Mouse (Mus musculus) megakaryocyte-erythroid progenitor cell, adult 5-6 weeks (primary cell): ENCODE data around the gene Clpsl2. TPM values are rescaled to one million over a fixed set of nuclear protein-coding genes. Genes with fewer than 3 reads are reported as not detected.
A peak's percentile ranks its signal among the peaks of the same experiment; 100 is the strongest.

Source experiments
- ATAC-seq: replicated peaks from 2 replicates; pipeline ENCODE4 v1.8.0; 2016; ENCODE audit warnings: mild to moderate bottlenecking, inconsistent platforms; ENCODE audit not compliant: severe bottlenecking, poor library complexity, low FRiP score, low TSS enrichment
- total RNA-seq, 2 experiments: library from RNA; stranded (forward) in 1 of 2; stranded (reverse) in 1 of 2; fragments of 200-1000, 215-1000 nt in 1 of 2; fragments of >200 nt in 1 of 2; fragmentation: Nextera tagmentation in 1 of 2; gene quantifications; 2 replicates each; pipeline ENCODE4 v1.2.3; 2014 to 2017

Gene Clpsl2
- total RNA-seq (2014; fragmentation: Nextera tagmentation) (not detected in 2 replicates), total RNA-seq (2017) (not detected in 2 replicates)

DNA sequence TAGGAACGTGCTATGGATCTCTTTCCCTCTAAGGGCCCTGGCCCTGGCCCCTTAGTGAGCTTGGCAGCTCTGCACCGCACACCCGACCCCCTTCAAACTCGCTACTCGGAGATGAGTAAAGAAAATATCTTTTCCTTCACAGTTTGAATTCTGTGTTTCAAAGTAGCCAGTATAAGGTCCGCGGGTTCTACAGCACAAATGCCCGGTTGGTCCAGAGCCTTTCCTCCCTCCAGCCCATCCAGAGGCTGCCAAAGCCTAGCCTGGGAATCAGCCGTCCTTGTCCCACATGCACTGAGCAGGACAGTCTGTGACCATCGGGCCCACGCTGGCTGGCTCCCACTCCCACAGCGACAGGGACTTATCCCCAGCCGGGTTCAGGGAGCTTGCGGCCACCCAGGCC, at the start of gene Clpsl2:
Gene Clpsl2 (plus strand): TSS at position 301 of the 400 bp plus-strand sequence.
- ATAC-seq, result no peak

DNA sequence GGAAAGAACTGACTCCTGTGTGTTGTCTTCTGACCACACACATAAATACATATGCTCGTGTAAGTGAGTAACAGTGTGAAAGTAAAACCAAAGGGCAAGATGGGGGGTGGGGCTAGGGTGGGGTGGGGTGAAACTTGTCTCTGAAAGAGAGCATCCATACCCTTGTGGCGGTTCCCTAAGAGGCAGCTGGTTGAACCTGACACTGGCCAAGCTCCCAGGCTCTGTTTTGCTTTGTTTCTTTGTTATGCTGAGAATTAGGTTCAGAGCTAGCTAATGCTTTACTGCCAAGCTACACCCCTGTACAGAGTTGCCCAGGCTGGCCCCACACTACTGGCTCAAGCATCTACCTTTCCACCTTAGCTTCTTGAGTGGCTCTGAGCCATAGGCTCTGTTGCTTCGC, 48.7 kb upstream of the Clpsl2 start:
- no peak for ATAC-seq

DNA sequence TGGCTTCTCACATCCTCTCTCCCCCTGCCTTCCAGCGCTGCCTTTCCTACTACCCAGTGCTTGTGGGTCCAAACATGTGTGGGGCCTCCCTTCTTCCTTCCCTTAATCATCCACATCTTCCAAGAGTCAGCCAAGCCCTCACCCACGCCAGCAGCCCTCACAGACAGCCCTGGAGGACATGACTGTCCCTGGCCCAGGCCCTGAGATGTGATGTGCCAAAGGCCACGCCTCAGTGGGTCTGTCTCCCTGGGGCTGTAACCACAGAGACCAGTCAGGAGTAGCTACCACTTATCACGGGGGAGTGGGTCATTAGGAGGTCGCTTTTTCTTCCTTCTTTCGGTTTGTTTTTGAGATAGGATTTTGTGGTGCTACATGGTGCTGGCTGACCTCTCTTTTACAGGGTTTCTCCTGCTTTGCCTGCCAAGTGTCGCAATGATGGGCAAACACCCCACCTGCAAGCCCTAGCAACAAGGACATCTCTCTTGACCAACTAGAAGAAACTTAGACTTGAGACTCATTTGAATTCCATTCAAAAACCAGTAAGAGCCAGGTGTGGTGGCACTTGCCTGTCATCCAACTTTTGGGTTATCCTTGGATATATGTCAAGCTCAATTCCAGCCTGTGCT, 46.9 kb upstream of the Clpsl2 start:
- ATAC-seq, result no peak

DNA sequence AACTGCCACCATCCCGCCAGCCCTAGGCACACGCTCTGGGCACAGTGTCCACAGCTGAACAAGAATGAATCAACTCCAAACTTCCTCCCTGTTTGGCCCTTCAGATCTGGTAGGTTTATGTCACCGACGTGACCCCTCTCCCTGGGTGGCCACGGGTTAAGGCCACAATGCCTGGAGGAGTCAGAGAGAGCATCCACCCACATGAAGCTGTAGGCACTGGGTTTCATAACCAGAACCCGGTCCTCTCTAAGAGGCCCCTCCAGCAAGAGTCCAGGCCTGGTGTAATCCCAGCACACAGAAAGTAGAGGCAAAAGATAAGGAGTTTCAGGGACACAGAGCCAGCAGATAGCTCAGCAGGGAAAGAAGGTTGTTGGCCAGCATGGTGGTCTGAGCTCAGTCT, 45.0 kb upstream of the Clpsl2 start:
- no peak for ATAC-seq

DNA sequence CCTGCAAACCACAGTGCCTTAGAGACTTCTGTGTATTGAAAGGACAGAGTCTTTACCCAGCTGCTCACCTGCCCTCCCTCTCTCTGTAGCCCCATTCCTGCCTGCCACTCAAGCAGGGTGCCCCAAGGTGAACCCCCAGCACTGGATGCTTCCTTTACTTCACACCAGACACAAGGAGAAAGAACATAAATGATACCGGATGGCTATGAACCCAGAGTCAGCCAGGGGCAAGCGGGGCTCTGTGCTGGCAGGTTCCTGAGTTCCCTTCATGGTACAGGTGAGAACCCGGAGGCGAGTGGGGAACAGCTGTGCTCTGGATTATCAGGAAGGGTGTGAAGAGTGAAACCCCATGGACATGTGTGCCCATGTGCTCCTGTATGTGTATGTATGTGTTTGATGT, 43.6 kb upstream of the Clpsl2 start:
- no peak for ATAC-seq

DNA sequence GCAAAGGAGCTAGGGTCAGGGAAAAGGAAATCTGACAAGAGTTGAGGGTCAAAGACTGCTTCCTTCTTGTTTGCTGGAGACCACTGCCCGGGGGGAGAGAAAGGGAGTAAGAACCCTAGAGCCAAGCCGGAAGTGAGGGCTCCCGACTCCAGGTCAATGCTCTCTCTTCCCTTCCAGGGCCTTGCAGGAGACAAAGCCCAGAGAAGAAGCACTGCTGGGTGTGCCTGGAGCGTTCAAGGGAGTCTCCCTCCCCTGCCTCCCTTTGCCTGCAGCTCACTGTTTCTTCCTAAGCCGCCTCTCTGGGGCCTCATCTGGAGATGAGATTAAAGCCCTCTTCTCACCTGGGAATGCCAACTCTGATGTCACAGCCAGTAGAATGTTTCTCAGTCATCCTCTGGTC, 42.3 kb upstream of the Clpsl2 start:
- no peak for ATAC-seq

DNA sequence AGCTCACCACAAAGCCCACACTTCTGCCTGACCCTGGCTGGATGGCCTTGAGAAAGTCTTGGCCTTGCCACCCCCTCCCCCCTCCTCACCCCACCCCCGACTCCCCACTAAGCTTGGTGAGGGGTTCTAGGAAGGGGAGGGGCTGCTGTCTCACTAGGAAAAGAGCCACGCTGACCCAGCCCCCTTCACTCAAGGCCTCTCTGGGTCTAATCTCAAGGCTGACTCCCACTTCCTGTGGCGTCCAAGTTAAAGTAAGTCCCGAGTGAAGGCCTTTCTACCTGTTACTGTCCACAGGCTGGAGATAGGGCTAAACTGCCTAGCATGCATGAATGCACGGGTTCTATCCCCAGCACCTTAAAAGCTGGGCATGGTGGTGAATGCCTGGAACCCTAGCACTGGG, 41.7 kb upstream of the Clpsl2 start:
- no peak for ATAC-seq

DNA sequence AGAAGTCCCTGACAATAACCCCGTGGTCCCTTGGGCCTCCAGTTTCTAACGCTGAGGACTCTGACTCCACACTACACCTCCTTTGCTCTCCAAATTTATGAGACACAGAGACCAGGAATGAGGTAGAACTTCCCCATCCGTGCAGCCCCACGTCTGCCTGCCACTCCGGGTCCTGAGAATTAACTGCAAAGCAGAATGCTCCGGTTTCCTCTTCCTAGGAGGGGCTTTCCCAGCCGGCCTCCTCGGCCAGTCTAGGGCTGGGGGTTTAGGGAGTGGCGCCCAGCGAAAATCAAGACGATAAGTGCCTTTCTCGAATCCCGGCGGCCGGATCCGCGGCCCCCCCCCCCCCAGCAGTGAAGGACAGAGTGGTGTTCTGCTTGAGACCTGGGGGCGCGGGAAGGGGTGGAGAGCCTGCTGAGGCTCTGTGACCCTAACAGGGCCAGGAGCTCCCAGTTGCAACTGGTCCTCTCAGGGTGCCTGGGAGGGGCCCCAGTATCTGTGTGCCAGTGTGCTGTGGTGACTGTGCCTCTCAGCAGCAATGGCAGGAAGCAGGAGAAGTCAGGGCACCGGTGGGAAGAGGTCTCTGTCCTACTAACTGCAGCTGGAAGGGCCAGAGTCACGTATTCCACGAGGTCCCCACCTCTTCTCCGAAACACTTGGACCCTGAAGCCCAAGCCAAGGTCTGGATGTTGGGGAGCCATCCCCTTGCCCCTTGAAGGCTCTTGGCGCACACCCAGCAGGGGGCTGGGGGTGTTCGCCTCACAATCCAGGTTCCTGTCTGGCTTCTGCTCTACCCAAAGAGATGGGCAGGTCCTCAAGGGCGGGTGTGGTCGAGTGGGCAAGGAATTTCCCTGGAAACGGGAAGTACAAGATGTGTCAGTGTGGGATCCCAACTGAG, 38.5 kb upstream of the Clpsl2 start:
- ATAC-seq, result peak; percentile 39; the same call in 1 of the 2 replicates

DNA sequence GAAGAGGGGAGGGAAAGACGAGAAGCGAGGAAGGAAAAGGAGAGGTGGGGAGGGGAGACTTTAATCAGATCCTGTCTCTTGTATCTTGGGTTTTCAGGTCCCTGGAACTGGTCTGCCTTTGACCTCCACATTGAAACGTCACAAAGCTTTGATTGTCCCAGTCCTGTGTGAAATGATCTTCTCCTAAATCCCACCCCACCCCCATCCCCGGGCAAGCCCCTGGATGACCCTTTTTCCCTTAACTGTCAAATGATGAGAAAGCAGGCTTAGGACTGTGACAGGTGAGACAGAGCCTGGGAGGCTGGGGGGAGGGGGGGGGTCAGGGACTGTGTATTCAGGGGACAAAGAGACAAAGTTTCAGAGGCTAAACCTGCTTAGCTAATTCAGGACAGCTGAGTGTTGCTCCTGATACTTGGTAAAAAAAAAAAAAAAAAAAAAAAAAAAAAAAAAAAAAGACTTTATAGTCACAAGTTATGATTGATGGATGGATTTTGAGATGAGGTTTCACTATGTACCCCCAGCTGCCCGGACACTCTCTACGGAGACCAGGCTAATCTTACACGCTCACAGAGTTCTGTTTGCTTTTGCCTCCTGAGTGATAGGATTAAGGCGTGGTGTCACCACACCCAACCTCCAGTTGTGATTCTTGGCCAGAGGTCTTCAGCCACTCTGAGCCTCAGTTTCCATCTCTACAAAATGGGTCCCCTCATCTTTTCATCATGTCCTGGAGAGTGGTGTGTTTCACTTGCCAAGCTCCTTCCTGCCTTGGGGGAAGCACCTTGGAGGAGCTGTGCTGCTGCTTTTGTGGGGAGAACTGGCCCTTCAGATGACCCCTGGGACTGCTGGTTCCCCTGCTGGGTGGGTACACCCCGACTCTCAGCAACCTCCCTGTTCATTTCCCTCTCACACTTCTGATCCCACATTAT, 37.3 kb upstream of the Clpsl2 start:
- no peak for ATAC-seq

DNA sequence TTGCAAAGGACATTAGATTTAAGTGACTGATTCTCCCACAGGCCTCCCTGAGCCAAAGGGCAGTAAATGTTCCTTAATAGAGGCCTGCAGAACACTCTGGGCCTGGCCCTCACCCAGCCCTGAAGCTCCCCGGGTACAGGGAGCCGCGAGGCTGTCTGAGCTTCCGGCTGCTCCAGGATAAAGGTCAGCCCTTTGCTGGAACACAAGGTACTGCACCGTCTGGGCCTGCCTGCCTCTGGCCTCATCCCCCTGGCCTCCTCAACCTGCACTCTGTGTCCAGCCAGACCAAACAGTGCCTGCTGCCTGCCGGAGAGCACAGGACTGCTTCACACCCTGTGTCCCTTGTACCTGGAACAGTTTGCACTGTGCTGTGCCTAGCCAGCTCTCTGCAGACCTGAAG, 36.5 kb upstream of the Clpsl2 start:
- ATAC-seq, result no peak

DNA sequence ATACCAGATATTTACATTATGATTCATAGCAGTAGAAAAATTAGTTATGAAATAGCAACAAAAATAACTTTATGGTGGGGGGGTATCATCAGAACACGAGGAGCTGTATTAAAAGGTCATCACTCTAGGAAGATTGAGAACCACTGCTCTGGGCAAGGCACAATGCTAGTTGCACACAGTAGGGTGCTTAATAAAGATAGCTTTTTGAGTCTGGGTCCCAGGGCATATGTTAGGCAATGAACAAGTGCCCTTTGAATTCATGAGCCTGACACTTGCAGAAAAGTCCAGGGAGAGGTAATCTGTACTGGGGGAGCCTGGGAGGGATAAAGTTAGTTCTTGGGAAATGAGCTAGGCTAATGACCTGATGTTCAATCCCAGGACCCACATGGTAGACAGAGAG, 35.9 kb upstream of the Clpsl2 start:
- no peak for ATAC-seq

DNA sequence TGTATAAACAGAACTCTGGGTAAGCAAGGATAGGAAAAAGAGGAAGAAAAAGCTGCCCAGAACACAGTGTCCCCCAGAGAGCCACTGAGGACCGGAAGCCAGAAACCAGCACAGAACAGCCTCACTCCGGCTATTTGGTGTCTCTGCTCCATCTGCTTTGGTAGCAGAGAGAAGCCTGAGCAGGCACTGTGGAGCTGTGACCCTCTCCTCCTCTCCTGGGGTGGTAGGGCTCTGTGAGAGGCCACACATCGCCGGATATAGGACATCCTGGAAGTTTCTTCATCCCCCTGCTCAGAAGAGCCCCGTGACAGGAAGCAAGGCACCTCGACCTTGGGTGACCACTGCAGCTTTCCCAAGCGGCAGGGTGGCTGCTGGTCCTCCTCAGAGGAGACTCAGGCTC, 35.4 kb upstream of the Clpsl2 start:
- no peak for ATAC-seq

DNA sequence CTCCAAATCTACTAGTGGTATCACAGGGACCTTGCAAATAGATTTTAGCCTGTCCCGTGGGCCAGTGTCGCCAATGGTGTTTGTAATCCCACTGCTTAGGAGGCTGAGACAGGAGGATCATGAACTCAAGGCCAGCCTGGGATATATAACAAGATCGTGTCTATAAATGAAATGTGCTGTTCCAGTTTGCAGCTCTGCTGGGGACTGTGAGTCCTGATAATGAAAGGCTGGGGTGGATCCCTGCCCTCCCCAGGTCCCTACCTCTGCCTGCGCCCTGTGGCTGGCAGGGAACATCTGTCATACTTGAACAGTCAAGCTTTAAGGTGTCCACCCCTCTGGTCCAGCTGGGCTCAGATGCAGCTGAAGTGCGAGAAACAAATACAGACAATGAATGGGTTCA, 34.7 kb upstream of the Clpsl2 start:
- ATAC-seq, result no peak

DNA sequence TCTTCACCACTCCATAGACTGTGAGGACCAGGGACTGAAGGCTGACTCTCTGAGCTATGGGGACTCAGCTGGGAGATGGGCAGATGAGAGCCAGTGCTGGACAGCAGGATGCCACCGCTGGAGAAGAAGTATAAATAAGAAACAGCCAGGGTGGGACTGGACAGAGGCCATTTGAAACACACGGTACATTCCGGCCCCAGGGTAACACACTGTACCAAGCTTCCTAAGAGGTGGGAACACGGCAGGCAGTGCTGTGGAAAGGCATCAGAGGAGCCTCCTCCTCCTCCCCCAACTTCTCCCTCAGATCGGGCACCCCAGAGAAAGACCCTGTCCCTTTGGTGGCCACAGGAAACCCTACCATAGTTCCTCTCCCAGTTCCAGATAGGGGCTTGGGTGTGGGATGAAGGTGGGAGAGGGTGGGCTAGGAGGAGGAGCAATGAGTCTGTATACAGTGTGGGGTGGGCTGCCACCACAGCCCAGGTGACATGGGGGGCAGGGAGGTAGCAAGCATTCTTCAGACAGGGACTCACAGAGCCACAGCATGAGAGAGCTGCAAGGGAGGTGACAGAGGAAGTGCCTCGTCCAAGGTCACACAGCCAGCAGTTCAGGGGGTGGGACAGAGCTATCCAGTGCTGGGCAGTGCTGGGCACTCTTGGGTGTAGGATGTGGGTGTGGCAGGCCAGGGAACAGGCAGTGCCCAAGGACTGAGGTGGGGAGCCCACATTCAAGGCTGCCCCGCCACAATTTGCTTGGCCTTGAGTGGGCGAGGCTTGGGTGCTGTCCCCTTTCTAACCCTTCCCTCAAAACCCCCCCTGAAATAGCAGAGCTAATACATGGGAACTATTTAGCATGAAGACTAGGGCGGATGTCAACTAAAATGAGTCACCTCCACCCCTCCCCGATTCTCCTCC, 33.5 kb upstream of the Clpsl2 start:
- no peak for ATAC-seq

DNA sequence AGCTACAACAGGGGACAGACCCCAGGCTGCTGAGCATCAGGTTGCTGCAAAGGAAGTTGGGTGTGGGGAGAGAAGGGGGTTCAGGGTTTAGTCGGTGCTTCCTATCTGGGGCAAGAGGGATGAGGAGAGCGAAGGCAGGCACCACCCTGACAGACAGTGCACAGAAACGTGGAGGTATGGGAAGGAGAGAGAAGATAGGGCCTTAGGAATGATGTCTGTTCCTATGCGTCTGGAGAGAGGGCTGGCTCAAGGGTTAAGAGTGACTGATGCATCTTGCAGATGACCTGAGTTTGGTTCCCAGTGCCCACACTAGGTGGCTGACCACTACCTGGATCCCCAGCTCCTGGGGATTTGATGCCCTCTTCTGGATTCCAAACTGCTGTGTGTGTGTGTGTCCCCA, 32.3 kb upstream of the Clpsl2 start:
- ATAC-seq, result no peak

DNA sequence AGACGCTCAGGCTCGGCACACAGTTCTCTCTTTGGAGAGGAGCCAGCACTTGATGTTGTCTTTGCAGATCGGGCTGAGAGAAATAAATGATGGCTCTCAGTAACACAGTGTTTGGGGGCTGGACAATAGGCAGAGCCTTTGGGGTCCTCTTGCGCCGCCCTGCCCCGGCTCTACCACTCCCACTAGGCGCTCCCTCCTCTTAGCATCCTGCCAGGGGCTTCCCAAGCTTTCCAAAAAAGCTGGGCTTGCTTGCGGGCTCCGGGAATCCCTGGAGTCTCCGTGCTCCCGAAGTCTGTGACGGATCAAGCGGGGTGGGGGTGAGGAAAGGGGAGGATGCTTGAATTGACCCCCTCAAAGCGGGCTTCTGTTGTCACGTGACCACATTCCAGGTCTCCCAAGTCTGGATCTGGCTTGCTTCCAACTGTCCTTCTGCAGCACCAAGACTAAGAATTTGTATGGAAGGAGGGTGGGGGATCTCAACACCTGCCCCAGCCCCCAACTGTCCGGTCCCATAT, 31.7 kb upstream of the Clpsl2 start, which contains the start of gene Fkbp5:
Gene Fkbp5 (minus strand): TSS at position 87 of the 515 bp plus-strand sequence.
- ATAC-seq, result no peak

DNA sequence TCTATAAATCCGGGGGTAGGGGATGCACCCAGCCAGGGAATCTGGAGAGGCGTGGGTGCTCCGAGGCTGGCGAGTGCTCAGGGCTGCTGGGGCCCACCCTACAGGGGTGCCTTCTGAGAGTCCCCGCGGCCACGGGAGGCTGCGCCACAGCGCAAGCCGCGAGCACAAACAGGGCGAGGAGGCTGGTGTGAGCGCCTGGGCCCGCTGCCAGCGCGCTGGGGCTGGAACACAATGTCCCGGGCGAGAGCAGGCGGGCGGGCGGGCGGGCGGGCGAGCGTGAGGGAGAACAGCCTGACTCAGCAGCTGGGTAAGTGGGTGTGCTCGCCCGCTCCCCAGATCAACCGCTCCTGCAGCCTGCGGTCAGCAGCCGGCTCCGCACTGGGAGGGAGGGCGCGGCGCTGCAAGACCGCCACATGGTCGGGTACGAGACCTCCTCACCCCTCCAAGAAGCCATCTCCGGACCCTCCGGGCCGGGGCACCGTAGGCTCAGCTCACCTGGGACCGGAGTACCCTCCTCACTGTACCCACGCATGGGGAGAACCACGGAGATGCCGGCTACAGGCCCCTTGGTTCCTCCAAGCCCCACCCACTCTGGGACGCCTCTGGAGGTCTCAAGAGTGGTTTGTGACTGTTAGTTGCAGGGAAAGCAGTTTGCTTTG, 31.1 kb upstream of the Clpsl2 start:
- ATAC-seq, result peak; percentile 69

DNA sequence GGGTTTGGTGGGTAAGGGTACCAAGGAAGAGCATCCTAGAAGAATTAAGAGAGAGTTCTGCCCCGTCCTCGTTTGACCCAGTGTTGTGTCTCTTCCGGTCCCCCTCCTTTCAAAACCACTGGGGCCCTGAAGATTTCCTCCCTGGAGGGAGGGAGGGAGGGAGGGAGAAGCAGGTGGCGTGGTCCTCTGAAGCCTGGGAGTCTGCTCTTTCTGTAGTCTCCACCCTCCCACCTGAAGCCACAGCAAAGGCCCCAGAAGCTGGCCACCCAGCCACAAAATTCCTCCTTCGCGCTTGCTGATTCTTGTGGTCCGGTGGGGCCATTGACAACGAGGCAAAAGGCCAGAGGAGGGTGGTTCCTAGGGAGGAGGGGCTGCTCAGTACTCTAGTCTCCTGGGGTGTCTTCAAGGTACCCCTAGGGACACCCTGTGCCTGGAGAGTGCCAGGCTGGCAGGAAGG, 30.6 kb upstream of the Clpsl2 start:
- no peak for ATAC-seq
